Mouse (Mus musculus) hindbrain, embryonic 16.5 days (tissue): ENCODE data around the gene Vgll4. TPM values are rescaled to one million over a fixed set of nuclear protein-coding genes. Genes with fewer than 3 reads are reported as not detected.

Experiments used
- ATAC-seq: fragments of 200-750 bp; cut with Nextera tagmentation; 2 replicates; pipeline ENCODE4 v1.8.0; 2017; ENCODE audit warnings: moderate TSS enrichment, moderate library complexity
- H3K27ac ChIP-seq: fragments of 300-500 bp; sonication (generic); 2 replicates; pipeline ENCODE4 v1.5.1; 2014; ENCODE audit warnings: low read depth, mild to moderate bottlenecking, control low read depth, low read length, moderate library complexity
- H3K27me3 ChIP-seq: fragments of 300-500 bp; sonication (generic); replicated peaks from 2 replicates; pipeline ENCODE4 v1.6.1; 2014; ENCODE audit warnings: low read length; ENCODE audit not compliant: control insufficient read depth, insufficient read depth
- H3K36me3 ChIP-seq: fragments of 300-500 bp; sonication (generic); 2 replicates; pipeline ENCODE4 v1.6.1; 2014; ENCODE audit warnings: mild to moderate bottlenecking, low read length, moderate library complexity, mixed read lengths; ENCODE audit not compliant: control insufficient read depth, insufficient read depth
- H3K4me1 ChIP-seq: fragments of 300-500 bp; sonication (generic); 2 replicates; pipeline ENCODE4 v1.6.1; 2014; ENCODE audit warnings: low read depth, low read length; ENCODE audit not compliant: control insufficient read depth, insufficient read depth
- H3K4me2 ChIP-seq: fragments of 300-500 bp; sonication (generic); 2 replicates; pipeline ENCODE4 v1.6.1; 2014; ENCODE audit warnings: mild to moderate bottlenecking, low read length, control low read depth, moderate library complexity
- H3K4me3 ChIP-seq: fragments of 300-500 bp; sonication (generic); 2 replicates; pipeline ENCODE4 v1.5.1; 2014; ENCODE audit warnings: mild to moderate bottlenecking, low read length, control low read depth, moderate library complexity
- H3K9ac ChIP-seq: fragments of 300-500 bp; sonication (generic); 2 replicates; pipeline ENCODE4 v1.6.1; 2014; ENCODE audit warnings: low read depth, mild to moderate bottlenecking, control low read depth, low read length, moderate library complexity
- H3K9me3 ChIP-seq: fragments of 300-500 bp; sonication (generic); 2 replicates; pipeline ENCODE4 v1.6.1; 2014; ENCODE audit warnings: mild to moderate bottlenecking, low read length, moderate library complexity; ENCODE audit not compliant: control insufficient read depth
- WGBS: fragments of 180-500 bp; shearing (Covaris S2); extraction: QIAGEN DNeasy Blood & Tissue Kit; methylation state at CpG from one replicate; pipeline ENCODE4 v1.1.7; 2014; 5-methylcytosine and 5-hydroxymethylcytosine counted together
- polyA plus RNA-seq: library from polyadenylated mRNA; unstranded; fragments of >200 nt; fragmentation: Nextera tagmentation; extraction: Ambion mirVana; gene quantifications from 2 replicates; pipeline ENCODE4 v1.2.1, GENCODE M21; 2015

Vgll4 gene
- polyA plus RNA-seq, 1 experiment from 2014 or later = 62.0 TPM

GRCm38 (mm10) chr6:114812322-114812721, 157.5 kb downstream of the Vgll4 start:
- WGBS = 67% methylated on average over 5 of the region's 5 CpGs
- ATAC-seq = no peak

More at GRCm38 (mm10) chr6:114812322-114812721, 157.5 kb downstream of the Vgll4 start:
- no peaks in the 10 kb centered on the region for H3K4me1 ChIP-seq
- H3K9me3 ChIP-seq = no peaks in the 10 kb centered on the region
- H3K27ac ChIP-seq = no peak overlapping the region
- no peak overlapping the region for H3K9ac ChIP-seq
- no peaks in the 10 kb centered on the region for H3K27me3 ChIP-seq
- no peaks in the 10 kb centered on the region for H3K36me3 ChIP-seq
- H3K4me2 ChIP-seq = no peak overlapping the region
- no peak overlapping the region for H3K4me3 ChIP-seq

Other genes starting within 250 kb of the Vgll4 start
- gene Tamm41, start 67.9 kb upstream of the Vgll4 start, polyA plus RNA-seq = 46.7 and 48.6 TPM in 2 replicates
- 55.9 and 69.7 TPM in 2 replicates for gene Syn2, start 164.9 kb upstream of the Vgll4 start, polyA plus RNA-seq